ENCODE assay signal across 10 mouse cellular contexts in genomic region chr5:103210018-103210417, GRCm38 (mm10). TPM values are rescaled to one million over a fixed set of nuclear protein-coding genes. Genes with fewer than 3 reads are reported as not detected.
A peak's percentile ranks its signal among the peaks of the same experiment; 100 is the strongest.
DNase-seq lines count a peak whose midpoint lies in the region; ATAC-seq lines count a peak whose summit lies in the region.
"Had no signal": no experiment of that assay in that cellular context is flagged by ENCODE, and none has a peak within 500 bp of the region (broad histone marks: within the 10 kb centered on the region; RNA-seq: fewer than 3 reads in every experiment).

No protein-coding gene starts in this region.

- peaks cover 16% of the 10 kb centered on the region for H3K4me1 ChIP-seq in embryonic facial prominence, embryonic 10.5 days
- H3K4me1 ChIP-seq in hindbrain, embryonic 10.5 days (replicated peaks), result peaks cover 42% of the 10 kb centered on the region
- peaks cover 20% of the 10 kb centered on the region for H3K4me1 ChIP-seq in neural tube, embryonic 14.5 days (ENCODE audit: control insufficient read depth, insufficient read depth, low read length)
- H3K4me1 ChIP-seq: lung, embryonic 15.5 days had no signal

- 0 out of 2 replicates have a peak, but pooled peaks cover 4% of the 10 kb centered on the region for H3K9me3 ChIP-seq in embryonic facial prominence, embryonic 10.5 days
- peaks cover 6% of the 10 kb centered on the region; the same call in 1 of the 2 replicates for H3K9me3 ChIP-seq in hindbrain, embryonic 10.5 days
- H3K9me3 ChIP-seq in neural tube, embryonic 14.5 days (ENCODE audit: control insufficient read depth, low read length), result no peaks in the 10 kb centered on the region
- H3K9me3 ChIP-seq: lung, embryonic 15.5 days had no signal

- peak overlapping the region; percentile 70 for H3K4me2 ChIP-seq in neural tube, embryonic 14.5 days (ENCODE audit: low read depth, low read length)

- peak; percentile 38 for DNase-seq in right cerebral cortex, adult 18-20 months
- no peak for DNase-seq in right cerebral cortex, postnatal 25 days
- DNase-seq in embryonic facial prominence, embryonic 10.5 days (ENCODE audit: low spot score), result no peak
- no peak for DNase-seq in hindbrain, embryonic 10.5 days (ENCODE audit: low spot score)
- no peak for DNase-seq in spleen, postnatal 4 days (ENCODE audit: low spot score in 2 of 2)
- no peak for DNase-seq in urinary bladder, postnatal 10 days (ENCODE audit: low spot score)
- no peak for DNase-seq in B cell, adult 2 months
- DNase-seq: thymus, postnatal 25 days had no signal

- no peak overlapping the region for H3K27ac ChIP-seq in embryonic facial prominence, embryonic 10.5 days (replicated peaks)
- H3K27ac ChIP-seq in hindbrain, embryonic 10.5 days, result peak overlapping the region; percentile 89
- H3K27ac ChIP-seq in neural tube, embryonic 14.5 days (ENCODE audit: low read depth, low read length), result no peak overlapping the region; the same call in 1 of the 2 replicates
- H3K27ac ChIP-seq: lung, embryonic 15.5 days had no signal

- WGBS in embryonic facial prominence, embryonic 10.5 days, result 62% methylated on average over 3 of the region's 3 CpGs
- WGBS in hindbrain, embryonic 10.5 days, result 58% methylated on average over 3 of the region's 3 CpGs
- WGBS in neural tube, embryonic 14.5 days, result 25% methylated on average over 3 of the region's 3 CpGs

- no peaks in the 10 kb centered on the region for H3K27me3 ChIP-seq in embryonic facial prominence, embryonic 10.5 days (replicated peaks; ENCODE audit: low read depth, poor library complexity, severe bottlenecking)
- no peaks in the 10 kb centered on the region for H3K27me3 ChIP-seq in hindbrain, embryonic 10.5 days (ENCODE audit: insufficient read depth, poor library complexity, severe bottlenecking)
- no peaks in the 10 kb centered on the region for H3K27me3 ChIP-seq in neural tube, embryonic 14.5 days (ENCODE audit: control insufficient read depth, insufficient read depth, low read length)
- H3K27me3 ChIP-seq: lung, embryonic 15.5 days had no signal

- H3K4me3 ChIP-seq in embryonic facial prominence, embryonic 10.5 days, result peak overlapping the region; percentile 52
- peak overlapping the region; percentile 56 for H3K4me3 ChIP-seq in hindbrain, embryonic 10.5 days
- peak overlapping the region; percentile 56 for H3K4me3 ChIP-seq in neural tube, embryonic 14.5 days (ENCODE audit: low read depth, low read length)
- H3K4me3 ChIP-seq: lung, embryonic 15.5 days had no signal

- ATAC-seq in neural tube, embryonic 14.5 days (ENCODE audit: low read depth), result no peak

- peak overlapping the region; percentile 78; the same call in 1 of the 2 replicates for H3K9ac ChIP-seq in neural tube, embryonic 14.5 days (replicated peaks; ENCODE audit: low read depth, low read length)
- H3K9ac ChIP-seq: lung, embryonic 15.5 days had no signal

- H3K36me3 ChIP-seq in embryonic facial prominence, embryonic 10.5 days (replicated peaks), result no peaks in the 10 kb centered on the region
- peaks cover 10% of the 10 kb centered on the region for H3K36me3 ChIP-seq in hindbrain, embryonic 10.5 days
- H3K36me3 ChIP-seq in neural tube, embryonic 14.5 days (ENCODE audit: control insufficient read depth, insufficient read depth, low read length), result 0 out of 2 replicates have a peak, but pooled peaks cover under 1% of the 10 kb centered on the region
- H3K36me3 ChIP-seq: lung, embryonic 15.5 days had no signal

RNA-seq across cellular contexts. Expression of gene Mapk10, which starts 1.1 kb away (rescaled TPM):
- 6.6 and 7.2 TPM in 2 replicates for polyA plus RNA-seq in embryonic facial prominence, embryonic 10.5 days (2016; fragmentation: Nextera tagmentation; extraction: Ambion mirVana)
- 18.2 and 48.1 TPM in 2 replicates for polyA plus RNA-seq in hindbrain, embryonic 10.5 days (2016; fragmentation: Nextera tagmentation; extraction: Ambion mirVana)
- polyA plus RNA-seq in neural tube, embryonic 14.5 days (2014; fragmentation: Nextera tagmentation; extraction: Ambion mirVana), result 106 and 115 TPM in 2 replicates
